Mouse (Mus musculus) cerebellum, adult 2 months (tissue): ENCODE measurements around the gene Lysmd3. TPM values are rescaled to one million over a fixed set of nuclear protein-coding genes. Genes with fewer than 3 reads are reported as not detected.
A peak's percentile ranks its signal among the peaks of the same experiment; 100 is the strongest.

Experiments used
- DNase-seq, 2 experiments: peaks; one replicate each; pipeline ENCODE4 v3.0.0; 2021
- H3K27ac ChIP-seq: fragments of 200-500 bp; 2 replicates; pipeline ENCODE4 v1.5.1; 2012; ENCODE audit warnings: low read length, control low read depth, inconsistent platforms; ENCODE audit not compliant: insufficient read depth
- H3K27me3 ChIP-seq: fragments of 200-500 bp; 2 replicates; pipeline ENCODE4 v1.6.1; 2012; ENCODE audit warnings: inconsistent platforms, mild to moderate bottlenecking, low read length, moderate library complexity; ENCODE audit not compliant: control insufficient read depth, insufficient read depth
- H3K4me1 ChIP-seq: fragments of 200-500 bp; 2 replicates; pipeline ENCODE4 v1.6.1; 2011; ENCODE audit warnings: low read length; ENCODE audit not compliant: control insufficient read depth, insufficient read depth
- H3K4me3 ChIP-seq: fragments of 200-500 bp; replicated peaks from 2 replicates; pipeline ENCODE3; 2011; ENCODE audit warnings: mild to moderate bottlenecking, low read depth, low read length, control low read depth; ENCODE audit not compliant: insufficient read depth
- CTCF ChIP-seq: fragments of 200-500 bp; IDR thresholded peaks from 2 replicates; pipeline ENCODE4 v1.5.1; 2011; ENCODE audit warnings: low read depth, mild to moderate bottlenecking, control low read depth, low read length, moderate library complexity, borderline replicate concordance; ENCODE audit not compliant: insufficient read depth
- POLR2A ChIP-seq: fragments of 200-500 bp; IDR thresholded peaks from 2 replicates; pipeline ENCODE4 v1.6.1; 2011; ENCODE audit warnings: low read length, control low read depth, borderline replicate concordance; ENCODE audit not compliant: insufficient read depth
- WGBS: fragments of 180-500 bp; shearing (Covaris S2); methylation state at CpG from one replicate; pipeline ENCODE4 v1.1.7; 2018; 5-methylcytosine and 5-hydroxymethylcytosine counted together
- polyA plus RNA-seq: library from polyadenylated mRNA; depleted of rRNA; stranded (reverse); fragments of >200 nt; gene quantifications from 2 replicates; pipeline ENCODE4 v1.2.3, GENCODE M21; 2012

Gene Lysmd3
- polyA plus RNA-seq, 1 experiment, result 10.9 TPM

- TF ChIP-seq POLR2A (no peak), CTCF (no peak)
- no peak for DNase-seq
- H3K4me3 ChIP-seq, result peak overlapping the region; percentile 93
- H3K27ac ChIP-seq, result peak overlapping the region; percentile 70
- no peaks in the 10 kb centered on the region for H3K27me3 ChIP-seq
- WGBS, result 9% methylated on average over 5 of the region's 5 CpGs
- peaks cover 8% of the 10 kb centered on the region; the same call in 1 of the 2 replicates for H3K4me1 ChIP-seq
Measured at GRCm38 (mm10) chr13:81657008-81657350, 484 bp upstream of the Lysmd3 start.

DNA sequence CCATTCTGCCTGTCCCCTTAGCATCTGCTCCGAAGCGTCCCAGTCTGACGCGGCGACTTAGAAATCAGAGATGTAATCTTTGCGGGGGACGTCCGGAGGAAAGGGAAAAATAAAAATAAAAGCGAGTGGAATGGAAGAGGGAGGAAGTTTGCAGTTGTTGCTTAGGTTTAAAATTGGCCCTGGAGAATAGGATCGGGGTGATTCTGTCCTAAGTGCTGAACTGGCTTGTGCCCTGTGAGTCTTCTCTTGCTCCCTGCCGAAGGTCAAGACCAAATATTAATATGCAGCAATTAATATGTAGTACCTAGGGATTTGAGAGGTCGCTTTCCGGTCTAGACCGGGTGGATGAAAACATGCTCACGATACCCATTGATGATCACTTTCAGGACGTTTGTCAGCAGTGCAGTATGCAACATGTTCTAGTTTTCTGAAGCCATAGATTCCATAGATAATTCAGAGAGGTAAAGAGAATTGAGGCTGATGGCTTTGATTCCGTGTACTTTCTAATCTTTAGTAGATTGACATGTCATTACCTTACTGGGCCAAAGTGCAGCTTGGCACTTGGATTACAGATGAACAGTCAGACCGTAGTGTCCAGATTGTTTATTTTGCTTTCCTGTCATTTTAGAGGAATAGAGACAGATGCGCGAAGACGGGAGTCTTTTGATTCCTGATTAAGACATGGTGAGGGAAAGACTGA, 740 bp downstream of the Lysmd3 start:
- WGBS, result 1% methylated on average over 21 of the region's 21 CpGs
- peak overlapping the region; percentile 91 for H3K4me3 ChIP-seq
- H3K27ac ChIP-seq, result peak overlapping the region; percentile 81; the same call in 1 of the 2 replicates
- no peak for TF ChIP-seq POLR2A
- no peak for TF ChIP-seq CTCF
- DNase-seq, result no peak
- no peaks in the 10 kb centered on the region for H3K27me3 ChIP-seq
- H3K4me1 ChIP-seq, result peaks cover 8% of the 10 kb centered on the region

GRCm38 (mm10) chr13:81663566-81664330, 6.3 kb downstream of the Lysmd3 start:
- Histone ChIP-seq H3K4me3 (peak overlapping the region; percentile 26), H3K27me3 (no peaks in the 10 kb centered on the region), H3K4me1 (peaks cover 17% of the 10 kb centered on the region), H3K27ac (peak overlapping the region; percentile 81)
- 15% methylated on average over 12 of the region's 12 CpGs for WGBS
- peak; percentile 45 to 56 for DNase-seq
- TF ChIP-seq CTCF (no peak), POLR2A (no peak)

DNA sequence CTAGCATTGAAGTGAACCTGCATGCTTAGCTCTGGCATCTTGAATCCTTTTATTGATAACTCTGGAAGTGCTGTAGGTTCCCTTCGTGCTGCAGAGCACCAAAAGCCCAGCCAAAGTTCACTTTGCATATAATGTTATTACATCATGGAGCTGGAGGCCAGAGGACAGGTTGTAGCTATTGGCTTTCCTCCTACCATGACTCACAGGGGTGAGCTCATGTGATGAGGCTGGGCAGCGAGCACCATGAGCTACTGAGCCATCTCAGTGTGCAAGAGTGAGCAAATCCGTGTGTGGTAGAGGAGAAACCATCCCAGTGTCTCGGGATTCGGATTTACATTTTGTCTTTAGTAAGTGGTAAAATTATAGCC, 6.9 kb downstream of the Lysmd3 start:
- TF ChIP-seq POLR2A, result no peak
- TF ChIP-seq CTCF, result no peak
- peak; percentile 58 to 83 for DNase-seq
- Histone ChIP-seq H3K27me3 (no peaks in the 10 kb centered on the region), H3K27ac (peak overlapping the region; percentile 61; the same call in 1 of the 2 replicates), H3K4me1 (peaks cover 14% of the 10 kb centered on the region), H3K4me3 (peak overlapping the region; percentile 12)
- 11% methylated on average over 5 of the region's 5 CpGs for WGBS

DNA sequence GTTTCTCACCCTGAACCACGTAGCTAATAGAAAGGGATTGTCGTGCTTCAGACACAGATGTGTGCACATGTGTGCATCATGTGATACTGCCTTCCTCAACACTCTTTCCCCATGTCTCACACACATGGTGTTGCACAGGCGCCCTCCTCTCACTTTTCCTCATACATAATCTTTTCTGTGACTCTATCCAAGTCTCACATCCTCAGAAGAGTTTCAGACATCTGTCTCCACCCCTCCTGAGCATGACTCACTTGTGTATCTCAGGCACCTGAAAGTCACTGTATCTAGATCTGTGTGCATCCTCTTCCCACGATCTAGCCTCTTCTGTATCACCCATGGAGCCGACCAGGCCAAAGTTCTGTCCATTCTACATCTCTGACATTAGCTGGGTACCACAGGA, 10.2 kb downstream of the Lysmd3 start:
- Histone ChIP-seq H3K27ac (no peak overlapping the region), H3K4me3 (no peak overlapping the region), H3K27me3 (no peaks in the 10 kb centered on the region), H3K4me1 (peaks cover 10% of the 10 kb centered on the region)
- WGBS, result 94% methylated on average over 5 of the region's 5 CpGs
- TF ChIP-seq CTCF, result no peak
- TF ChIP-seq POLR2A, result no peak
- no peak for DNase-seq

GRCm38 (mm10) chr13:81675333-81675732, 17.9 kb downstream of the Lysmd3 start:
- 87% methylated on average over 8 of the region's 8 CpGs for WGBS
- TF ChIP-seq CTCF, result no peak
- no peak for TF ChIP-seq POLR2A

DNA sequence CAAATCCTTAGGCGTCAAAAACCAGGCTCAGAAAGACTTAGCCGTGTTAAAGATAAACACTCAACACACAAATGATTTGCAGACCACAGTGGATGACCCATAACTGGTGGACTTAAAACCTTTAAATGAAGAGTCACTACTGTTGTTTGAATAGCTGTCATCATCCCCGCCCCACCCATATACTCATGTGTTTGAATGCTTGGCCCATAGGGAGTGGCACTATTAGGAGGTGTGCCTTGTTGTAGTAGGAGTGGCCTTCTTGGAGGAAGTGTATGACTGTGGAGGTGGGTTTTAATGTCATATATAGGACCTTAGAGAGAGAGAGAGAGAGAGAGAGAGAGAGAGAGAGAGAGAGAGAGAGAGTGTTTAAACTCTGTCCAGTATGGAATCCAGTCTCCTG, 25.6 kb downstream of the Lysmd3 start:
- TF ChIP-seq CTCF, result no peak
- no peak for TF ChIP-seq POLR2A
- 96% methylated on average over 3 of the region's 3 CpGs for WGBS
- Histone ChIP-seq H3K4me3 (no peak overlapping the region), H3K27me3 (no peaks in the 10 kb centered on the region), H3K4me1 (no peaks in the 10 kb centered on the region), H3K27ac (no peak overlapping the region)
- DNase-seq, result no peak

More at GRCm38 (mm10) chr13:81675333-81675732, 17.9 kb downstream of the Lysmd3 start:
- no peaks in the 10 kb centered on the region for H3K27me3 ChIP-seq
- no peak overlapping the region for H3K4me3 ChIP-seq
- DNase-seq, result no peak
- no peak overlapping the region for H3K27ac ChIP-seq
- no peaks in the 10 kb centered on the region for H3K4me1 ChIP-seq

GRCm38 (mm10) chr13:81684258-81684657, 26.8 kb downstream of the Lysmd3 start:
- WGBS, result 83% methylated on average over 5 of the region's 5 CpGs
- DNase-seq, result no peak

More at GRCm38 (mm10) chr13:81684258-81684657, 26.8 kb downstream of the Lysmd3 start:
- no peaks in the 10 kb centered on the region for H3K27me3 ChIP-seq
- no peak overlapping the region for H3K27ac ChIP-seq
- no peaks in the 10 kb centered on the region for H3K4me1 ChIP-seq
- no peak for TF ChIP-seq POLR2A
- TF ChIP-seq CTCF, result no peak
- H3K4me3 ChIP-seq, result no peak overlapping the region
